Mouse (Mus musculus) erythroblast, adult 5-6 weeks (primary cell): ENCODE data around the gene Ror2. TPM values are rescaled to one million over a fixed set of nuclear protein-coding genes. Genes with fewer than 3 reads are reported as not detected.

Experiments
- ATAC-seq: replicated peaks from 2 replicates; pipeline ENCODE4 v1.8.0; 2016; ENCODE audit warnings: moderate number of reproducible peaks, mild to moderate bottlenecking, moderate TSS enrichment, inconsistent platforms; ENCODE audit not compliant: poor library complexity, low FRiP score, severe bottlenecking
- total RNA-seq, 2 experiments: library from RNA; stranded (forward) in 1 of 2; stranded (reverse) in 1 of 2; fragments of 150-400 nt in 1 of 2; fragments of 200-764, 138-1000 nt in 1 of 2; gene quantifications; 2 replicates each; pipeline versions ENCODE4 v1.2.3 to v1.2.4; 2015 to 2017; ENCODE audit warnings: low replicate concordance in 2 of 2

The Ror2 gene
- total RNA-seq, 2 experiments from 2014 or later = not detected

DNA sequence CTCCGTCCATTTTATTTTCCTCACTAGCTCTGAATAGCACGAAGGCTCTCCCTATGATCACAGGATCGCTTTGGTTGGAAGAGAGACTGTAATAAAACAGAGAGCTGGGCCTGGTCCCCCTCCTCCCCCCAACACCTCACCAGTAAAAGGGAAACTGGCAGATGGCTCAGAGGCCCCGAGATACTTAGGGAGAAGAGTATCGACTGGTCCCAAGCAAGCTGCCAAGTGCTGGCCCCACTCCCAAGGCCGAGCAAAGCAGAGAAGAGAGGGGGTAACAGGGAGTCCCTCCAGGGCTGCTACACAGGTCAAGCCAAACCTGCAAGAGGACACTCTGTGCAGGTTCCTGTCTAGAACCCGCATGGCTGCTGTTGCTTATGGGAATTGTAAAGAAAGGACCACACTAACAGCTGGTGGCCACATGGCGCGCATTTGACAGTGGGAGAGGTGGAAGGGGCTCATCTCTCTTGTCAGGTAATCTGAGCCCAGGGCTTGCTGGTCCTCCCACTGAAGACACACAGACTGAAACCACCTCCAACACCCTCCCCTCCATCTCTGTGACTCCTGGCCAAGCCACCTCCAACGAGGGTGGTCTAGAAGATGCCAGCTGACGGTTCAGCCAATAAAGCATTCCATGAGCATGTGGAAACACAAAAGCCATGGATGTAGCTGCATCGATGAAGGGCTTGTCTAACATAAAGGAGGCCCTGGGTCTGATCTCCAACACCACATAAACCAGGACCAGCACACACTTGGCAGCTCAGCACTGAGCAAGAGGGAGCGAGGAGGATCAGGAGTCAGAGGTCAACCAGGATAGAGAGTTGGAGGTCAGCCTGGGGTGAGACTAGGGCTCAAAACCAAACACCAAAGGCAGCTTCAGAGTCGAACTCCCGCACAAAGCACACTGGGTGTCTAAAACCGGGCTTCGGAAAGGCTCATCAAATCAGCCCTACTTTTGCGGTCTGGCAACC is 49.2 kb downstream of the Ror2 start:
- ATAC-seq = no peak

DNA sequence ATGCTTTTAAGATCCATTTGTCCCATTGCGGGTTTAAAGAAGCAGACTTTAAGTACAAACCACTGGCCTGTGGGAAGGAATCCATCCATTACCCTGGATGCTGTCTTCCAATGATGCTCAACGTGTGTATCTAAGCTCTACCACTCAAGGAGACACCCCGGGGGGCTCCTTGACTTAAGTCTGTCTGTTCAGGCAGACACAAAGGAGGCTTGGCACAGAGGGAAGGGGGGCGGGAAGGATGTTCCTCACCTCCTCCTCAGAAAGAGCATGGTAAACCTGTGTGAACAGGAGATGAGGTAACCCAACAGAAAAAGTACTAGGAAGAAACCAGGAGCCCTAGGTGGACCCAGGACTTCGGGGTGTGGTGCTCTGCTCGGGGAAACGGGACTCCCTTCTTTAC is 50.0 kb downstream of the Ror2 start:
- ATAC-seq = no peak

DNA sequence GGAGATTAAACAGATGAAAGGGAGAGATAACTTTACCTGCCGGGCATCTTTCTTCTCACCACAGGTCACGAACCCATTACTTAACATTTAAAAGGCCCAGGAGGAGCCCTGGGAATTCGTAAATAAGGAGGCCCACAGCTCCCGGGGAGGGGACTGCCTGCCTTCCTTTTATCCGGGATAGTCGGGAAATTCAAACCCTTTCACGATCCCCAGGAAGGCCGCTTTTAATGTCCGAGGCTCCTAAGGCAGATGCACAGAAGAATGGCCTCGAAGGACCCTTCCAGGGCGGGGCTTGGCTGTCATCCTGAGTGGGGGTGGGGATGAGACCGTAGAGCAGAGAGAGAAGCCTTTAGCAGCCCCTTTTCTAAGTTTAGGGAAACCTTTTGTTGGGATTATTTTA is 51.1 kb downstream of the Ror2 start:
- no peak for ATAC-seq

DNA sequence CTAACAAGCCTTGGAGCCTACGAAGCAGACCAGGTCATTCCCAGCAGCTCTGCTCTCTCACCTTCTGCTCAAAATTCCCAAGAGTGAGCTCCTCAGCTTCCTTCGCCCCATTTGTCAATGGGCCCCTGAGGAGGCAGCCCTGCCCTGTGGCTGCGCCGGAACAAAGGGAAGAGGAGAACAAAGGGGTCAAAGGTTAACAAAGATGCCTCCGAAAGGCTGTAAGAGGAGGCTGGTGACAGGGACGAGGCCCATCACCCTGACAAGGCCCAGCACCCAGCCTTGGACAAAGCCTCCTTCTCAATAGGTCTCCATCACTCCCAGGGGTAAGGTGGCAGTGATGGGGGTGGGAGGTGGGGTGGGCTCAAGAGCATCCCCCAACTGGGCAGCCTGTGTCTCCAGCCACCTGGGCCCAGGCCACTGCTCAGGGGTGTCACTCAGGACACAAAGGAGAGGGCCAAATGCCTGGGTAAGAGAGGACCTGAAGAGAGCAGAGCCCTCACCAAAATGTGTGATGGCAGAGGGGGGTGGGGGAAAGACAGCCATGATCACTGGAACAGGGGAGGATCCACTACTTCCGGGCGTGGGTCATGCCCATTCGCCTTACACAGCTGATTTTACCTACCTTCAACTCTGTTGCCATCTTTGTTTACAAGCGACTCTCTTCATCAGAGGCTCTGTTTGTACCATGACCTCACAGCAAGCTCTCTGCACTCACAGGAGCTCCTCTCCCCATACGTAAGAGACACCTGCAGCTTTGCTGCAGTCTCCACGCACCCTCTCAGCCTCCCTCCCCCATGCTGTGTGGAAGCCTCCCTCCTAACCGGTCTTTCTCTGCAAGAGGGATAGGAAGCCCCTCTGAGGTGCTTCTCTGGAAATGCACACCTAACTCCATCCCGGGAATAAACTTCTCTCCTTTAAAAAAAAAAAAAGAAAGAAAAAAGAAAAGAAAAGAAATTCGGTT is 51.8 kb downstream of the Ror2 start:
- no peak for ATAC-seq

DNA sequence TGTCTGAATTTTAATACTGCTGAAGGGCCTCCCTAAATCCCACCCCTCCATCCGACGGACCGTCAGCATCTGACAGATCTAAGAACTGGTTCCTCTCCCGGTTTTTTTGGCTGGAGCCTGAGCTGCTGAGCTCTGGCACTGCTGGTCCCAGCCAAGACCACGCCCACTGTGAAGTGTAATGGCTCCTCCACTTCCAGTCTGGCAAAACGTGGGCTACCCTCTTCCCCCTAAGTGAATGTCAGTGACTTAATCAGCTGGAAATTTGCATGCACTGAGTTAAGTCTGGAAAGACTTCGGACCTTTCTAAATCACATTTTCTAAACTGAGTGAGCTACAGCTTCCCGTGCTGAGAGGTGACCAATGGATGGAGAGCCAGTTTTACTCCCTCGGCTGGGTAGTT is 52.5 kb downstream of the Ror2 start:
- no peak for ATAC-seq

DNA sequence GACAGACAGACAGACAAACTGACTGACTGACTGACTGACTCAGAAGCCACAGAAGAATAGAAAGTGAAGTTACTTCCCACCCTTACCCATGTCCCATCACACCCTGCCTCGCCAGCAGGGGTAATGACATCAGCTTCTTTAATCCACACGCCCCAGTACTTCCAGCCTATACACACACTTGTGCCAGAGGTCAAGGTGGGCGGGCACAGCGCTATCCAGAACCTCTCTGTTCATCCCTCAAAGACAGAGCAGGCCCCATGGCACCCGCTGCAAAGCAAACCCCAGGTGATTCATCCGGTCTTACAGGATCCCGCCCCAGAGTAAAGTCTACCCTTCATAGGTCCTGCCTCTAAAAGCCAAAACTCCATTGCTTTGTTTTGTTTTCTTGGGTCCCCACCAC is 53.5 kb downstream of the Ror2 start:
- ATAC-seq = no peak

DNA sequence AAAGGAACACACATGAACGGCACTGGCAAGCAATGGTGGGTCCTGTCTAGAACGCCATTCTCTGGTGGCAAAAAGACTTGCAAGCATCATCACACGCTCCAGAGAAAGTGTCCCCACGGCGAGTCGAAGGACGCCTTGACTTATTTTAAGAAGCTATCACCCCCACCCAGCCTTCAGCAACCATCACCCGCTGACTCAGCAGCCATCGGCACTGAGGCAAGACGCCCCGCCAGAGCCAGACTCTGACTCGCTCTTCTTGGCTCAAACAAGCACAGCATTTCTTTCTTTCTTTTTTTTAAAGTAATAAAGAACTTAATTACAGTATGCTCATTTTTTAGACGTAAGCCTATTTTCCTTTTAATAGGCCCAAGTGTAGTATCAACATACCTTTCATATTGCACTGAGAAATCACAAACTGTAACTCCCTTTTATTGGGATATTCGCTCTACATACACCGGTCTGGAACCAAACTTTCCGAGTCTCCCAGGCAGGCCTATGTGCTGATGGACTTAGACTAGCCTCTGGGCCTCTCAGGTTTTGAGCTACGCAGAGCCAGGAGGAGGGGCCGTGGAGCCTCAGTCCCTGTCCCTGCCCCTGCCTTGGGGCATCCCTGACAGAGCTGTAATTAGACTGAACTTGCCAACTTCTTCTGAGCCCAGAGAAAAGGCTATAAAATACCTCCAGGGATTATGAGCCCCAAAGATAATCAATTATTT is 55.3 kb downstream of the Ror2 start:
- ATAC-seq = no peak

DNA sequence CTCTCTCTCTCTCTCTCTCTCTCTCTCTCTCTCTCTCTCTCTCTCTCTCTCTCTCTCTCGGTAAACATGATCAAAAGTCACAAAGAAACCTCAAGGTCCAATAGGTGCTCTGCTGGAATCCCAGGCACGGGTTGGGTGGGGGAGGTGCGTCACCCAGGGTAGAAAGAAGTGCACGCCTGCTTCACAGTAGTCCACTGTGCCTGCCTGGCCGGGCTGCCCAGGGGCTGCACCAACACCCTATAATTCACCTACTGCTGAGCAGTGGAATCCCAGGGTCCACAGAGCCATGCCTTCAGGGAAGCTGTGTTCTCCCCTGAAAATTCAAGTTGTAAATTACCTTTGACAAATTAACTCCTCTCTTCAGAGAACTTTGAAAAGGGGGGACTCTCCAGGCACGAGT is 58.9 kb downstream of the Ror2 start:
- ATAC-seq = no peak

DNA sequence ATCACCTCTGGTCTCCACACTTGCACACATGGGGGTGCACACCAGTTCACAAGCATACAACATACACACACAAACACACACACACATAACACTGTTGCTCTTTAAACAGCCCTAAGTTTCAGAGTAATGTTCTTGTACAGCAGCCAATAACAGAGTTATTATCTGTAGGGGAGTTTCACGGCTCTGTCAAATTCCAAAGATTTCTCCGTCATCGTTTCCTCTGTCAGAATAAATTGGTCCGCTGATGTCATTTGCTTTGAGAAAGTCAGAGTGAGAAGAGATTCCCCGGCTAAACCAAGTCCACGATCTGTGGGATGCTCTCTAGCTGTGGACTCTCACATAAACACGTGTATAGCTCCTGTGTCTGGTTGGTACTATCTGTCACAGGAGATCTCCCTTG is 59.5 kb downstream of the Ror2 start:
- no peak for ATAC-seq

DNA sequence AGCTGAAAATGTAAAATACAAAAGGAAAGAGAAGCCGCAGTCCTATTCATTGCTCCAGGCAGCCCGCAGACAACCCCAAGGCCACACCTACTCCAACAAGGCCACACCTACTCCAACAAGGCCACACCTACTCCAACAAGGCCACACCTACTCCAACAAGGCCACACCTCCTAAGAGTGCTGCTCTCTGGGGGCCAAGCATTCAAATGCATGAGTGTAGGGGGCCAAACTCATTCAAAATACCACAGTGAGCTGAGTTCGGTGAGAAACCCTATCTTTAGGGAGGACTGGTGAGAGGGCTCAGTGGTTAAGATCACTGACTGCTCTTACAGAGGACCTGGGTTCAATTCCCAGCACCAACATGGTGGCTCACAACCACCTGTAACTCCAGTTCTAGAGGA is 60.0 kb downstream of the Ror2 start:
- no peak for ATAC-seq

DNA sequence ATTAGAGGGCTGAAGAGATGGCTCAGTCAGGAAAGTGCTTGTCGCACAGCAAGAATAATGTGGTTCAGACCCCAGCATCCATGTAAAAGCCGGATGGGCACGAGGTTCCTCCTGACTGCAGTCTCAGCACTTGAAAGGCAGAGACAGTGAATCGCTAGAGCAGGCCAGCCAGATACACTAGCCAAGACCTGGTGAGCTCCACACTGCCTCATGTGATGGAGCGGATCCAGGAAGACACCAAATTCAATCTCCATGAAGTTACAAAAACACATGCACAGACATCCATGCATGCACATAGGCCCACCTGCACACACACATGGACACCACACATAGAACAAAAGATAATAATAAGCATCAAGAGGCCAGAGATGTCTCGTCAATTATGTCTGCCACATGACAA is 64.7 kb downstream of the Ror2 start:
- no peak for ATAC-seq

DNA sequence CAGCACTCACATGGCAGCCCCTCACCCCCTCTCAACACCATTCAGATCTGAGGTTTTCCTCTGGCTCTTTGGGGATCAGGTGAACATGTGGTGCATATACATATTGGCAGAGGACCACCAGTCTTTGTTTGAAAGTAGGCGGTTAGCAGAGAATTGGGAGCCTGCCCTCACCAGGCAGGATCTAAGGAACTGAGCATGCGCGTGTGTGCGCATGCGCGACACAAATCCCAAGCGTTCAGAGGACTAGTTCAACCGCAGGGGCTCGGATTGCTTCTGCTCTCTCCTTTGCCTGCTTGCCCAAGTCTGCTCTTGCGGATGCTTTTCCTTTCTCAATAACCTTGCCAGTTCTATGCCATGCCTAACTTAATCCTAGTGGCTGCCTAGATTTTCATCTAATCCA is 66.0 kb downstream of the Ror2 start:
- no peak for ATAC-seq

DNA sequence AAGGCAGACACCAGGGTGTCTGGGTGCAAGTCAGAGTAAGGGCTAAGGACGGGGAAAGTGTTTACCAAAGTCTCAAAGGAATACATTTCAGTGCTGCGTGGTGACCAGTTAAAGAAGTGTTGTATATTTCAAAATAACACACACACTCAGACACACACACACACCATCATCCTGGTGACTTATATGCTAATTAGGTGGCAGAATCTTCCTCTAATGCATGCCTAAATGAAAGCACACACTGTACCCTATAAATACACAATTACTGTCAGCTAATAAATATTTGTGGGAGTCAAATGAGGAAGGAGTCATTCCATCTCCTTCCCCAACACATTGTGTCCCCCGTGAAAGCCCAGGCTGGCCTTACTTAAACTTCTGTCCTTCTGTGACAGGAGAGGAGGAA is 66.5 kb downstream of the Ror2 start:
- no peak for ATAC-seq

DNA sequence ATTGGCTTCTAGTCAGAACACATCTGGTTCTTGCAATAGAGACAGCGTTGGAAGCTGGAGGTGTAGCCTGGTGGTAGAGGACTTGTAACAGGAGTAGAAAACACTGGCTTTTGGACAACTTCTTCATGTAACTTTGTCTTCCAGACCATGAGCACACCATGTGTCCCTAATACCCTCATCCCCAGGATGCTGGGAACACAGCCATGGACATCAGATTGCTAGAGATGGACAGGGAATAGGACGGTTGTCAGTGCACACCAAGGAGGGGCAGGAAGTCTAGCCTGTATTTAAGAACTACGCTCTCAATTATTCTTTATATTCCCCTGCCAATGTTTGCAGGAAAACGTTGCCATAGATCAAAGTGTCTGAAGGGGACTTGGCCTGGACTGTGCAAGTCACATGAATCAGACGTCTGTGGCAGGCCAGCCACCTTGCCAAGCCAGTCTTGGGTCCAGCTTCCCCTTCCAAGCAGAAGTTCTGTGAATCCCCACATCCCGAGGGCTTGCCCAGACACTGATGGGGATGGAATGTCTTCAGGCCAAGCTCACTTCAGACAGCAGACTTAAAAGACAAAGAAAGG is 68.4 kb downstream of the Ror2 start:
- no peak for ATAC-seq

DNA sequence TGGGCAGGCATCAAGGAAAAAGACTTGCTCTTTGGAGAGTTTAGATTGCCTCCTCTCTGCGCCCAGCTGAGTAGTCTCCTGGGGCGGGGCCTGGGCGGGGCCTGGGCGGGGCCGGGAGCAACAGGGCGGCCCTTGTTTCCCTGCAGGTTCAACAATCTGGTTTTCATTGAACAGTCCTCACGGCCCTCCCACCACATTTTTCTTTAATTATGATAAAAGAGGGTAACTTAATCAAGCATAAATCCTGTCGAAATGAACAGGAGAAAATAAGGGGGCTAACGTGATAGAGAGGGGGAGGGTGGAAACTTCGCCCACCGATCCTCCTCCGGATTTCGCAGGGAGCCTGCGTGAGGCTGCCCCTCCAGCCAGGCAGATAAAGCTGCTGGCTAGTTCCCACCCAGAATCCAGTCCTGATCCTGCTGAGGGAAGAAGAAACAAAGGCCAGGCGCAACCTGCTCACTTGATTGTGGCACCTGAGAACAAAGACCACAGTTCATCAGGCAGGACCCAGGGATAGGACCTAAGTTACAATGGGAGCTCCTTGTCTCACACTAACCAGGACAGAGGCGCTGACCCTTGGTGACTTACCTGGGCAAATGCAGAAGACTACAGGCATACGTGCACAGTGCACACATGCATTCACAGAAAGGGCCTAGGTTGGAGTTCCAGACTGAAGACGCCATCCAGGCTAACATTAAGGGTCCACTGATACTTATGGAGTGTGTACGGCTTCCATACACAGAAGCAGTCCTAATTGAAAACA is 73.8 kb downstream of the Ror2 start:
- no peak for ATAC-seq

DNA sequence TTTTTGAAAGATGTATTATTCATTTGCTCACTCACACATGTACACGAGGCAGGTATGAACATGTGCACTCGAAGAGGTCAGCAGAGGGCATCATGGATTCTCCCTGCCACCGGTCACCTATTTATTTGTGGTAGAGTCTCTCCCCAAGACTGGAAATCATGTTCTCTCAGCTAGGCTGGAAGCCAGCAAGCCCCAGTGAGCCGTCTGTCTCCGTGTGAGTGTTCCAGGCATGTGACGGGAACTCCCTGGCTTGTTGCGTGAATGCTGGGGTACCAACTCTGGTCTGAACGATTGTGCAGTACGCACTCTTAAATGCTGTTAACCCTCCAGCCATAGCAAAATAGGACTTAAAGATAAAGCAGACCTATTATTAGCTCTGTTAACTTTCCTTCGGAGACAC is 77.4 kb downstream of the Ror2 start:
- no peak for ATAC-seq

DNA sequence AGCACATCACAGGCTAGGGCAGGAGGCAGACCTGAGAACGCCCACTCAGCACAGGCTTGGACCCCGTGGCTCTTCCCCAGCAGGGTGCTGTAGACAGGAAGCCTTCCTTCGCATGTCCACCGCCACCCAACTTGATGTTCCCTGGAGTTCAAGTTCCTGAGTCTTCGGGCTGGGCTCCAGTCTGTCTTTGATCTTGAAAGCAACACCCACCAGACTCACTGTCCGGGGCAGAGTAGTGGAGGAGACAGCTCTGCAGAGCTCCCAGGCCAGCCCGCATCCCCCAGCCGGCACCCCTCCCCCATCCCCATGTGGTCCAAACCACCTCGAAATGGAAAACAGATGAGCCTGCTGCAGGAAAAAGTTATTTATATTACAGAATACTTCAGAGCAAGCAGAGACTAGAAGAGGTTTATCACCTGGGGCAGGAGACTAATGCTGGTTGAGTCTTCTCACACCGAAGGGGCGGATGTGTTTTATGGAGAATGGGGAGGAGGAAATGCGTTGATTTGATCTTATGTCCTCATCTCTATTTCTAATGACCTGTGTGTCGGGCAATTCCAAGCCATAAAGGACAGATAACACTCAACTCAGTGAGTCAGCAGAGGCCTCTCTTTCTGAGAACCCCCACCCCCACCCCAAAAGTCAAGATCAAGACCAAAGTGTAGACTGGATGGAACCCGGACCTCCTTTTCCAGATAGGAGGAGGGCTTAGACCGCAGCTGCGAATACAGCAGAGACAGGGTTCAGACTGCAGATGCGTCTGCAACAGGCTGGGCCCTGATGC is 80.6 kb downstream of the Ror2 start:
- ATAC-seq = no peak

DNA sequence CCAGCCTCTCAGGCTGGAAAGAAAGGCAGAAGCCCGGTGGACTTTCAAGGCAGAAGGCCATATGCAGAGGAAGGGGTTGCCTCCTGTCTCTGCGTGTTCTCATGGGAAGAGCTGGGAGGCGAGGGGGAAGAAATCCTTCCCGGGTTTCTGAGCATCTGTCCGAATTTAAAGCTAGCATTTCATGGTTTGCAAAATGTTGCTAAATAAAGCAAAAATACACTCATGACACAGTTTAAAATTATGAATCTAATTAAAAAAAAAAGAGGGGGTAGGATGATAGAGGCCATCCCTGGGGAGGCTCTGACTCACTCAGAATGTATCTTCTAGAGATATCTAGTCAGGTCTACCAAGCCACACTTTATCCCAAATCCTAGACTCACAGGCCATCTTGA is 83.5 kb downstream of the Ror2 start:
- no peak for ATAC-seq
